Mouse (Mus musculus) hindbrain, embryonic 14.5 days (tissue): ENCODE results near the gene Dqx1. TPM values are rescaled to one million over a fixed set of nuclear protein-coding genes. Genes with fewer than 3 reads are reported as not detected.

Experiments used
- ATAC-seq: fragments of 200-750 bp; cut with Nextera tagmentation; 2 replicates; pipeline ENCODE4 v1.8.0; 2017; ENCODE audit warnings: moderate number of reproducible peaks, mild to moderate bottlenecking, moderate TSS enrichment, moderate library complexity; ENCODE audit not compliant: low FRiP score
- DNase-seq: peaks from one replicate; pipeline ENCODE4 v3.0.0-alpha.2; 2015; ENCODE audit warnings: low spot score
- H3K27ac ChIP-seq: fragments of 300-500 bp; sonication (generic); 2 replicates; pipeline ENCODE4 v1.5.1; 2014; ENCODE audit warnings: mild to moderate bottlenecking, moderate library complexity
- H3K27me3 ChIP-seq: fragments of 300-500 bp; sonication (generic); 2 replicates; pipeline ENCODE4 v1.6.1; 2014; ENCODE audit warnings: mild to moderate bottlenecking, low read length, mixed read lengths; ENCODE audit not compliant: control insufficient read depth, insufficient read depth
- H3K36me3 ChIP-seq: fragments of 300-500 bp; sonication (generic); replicated peaks from 2 replicates; pipeline ENCODE4 v1.6.1; 2014; ENCODE audit not compliant: control insufficient read depth, insufficient read depth
- H3K4me1 ChIP-seq: fragments of 300-500 bp; sonication (generic); replicated peaks from 2 replicates; pipeline ENCODE4 v1.6.1; 2014; ENCODE audit warnings: antibody characterized with exemption, low read length, mixed read lengths; ENCODE audit not compliant: control insufficient read depth, insufficient read depth
- H3K4me2 ChIP-seq: fragments of 300-500 bp; sonication (generic); replicated peaks from 2 replicates; pipeline ENCODE4 v1.6.1; 2014; ENCODE audit warnings: mild to moderate bottlenecking, moderate library complexity
- H3K4me3 ChIP-seq: fragments of 300-500 bp; sonication (generic); replicated peaks from 2 replicates; pipeline ENCODE4 v1.5.1; 2014; ENCODE audit warnings: mild to moderate bottlenecking, low read length
- H3K9ac ChIP-seq: fragments of 300-500 bp; sonication (generic); 2 replicates; pipeline ENCODE4 v1.6.1; 2014
- H3K9me3 ChIP-seq: fragments of 300-500 bp; sonication (generic); 2 replicates; pipeline ENCODE4 v1.6.1; 2016; ENCODE audit warnings: low read length; ENCODE audit not compliant: control insufficient read depth
- WGBS: fragments of 180-500 bp; shearing (Covaris S2); extraction: QIAGEN DNeasy Blood & Tissue Kit; methylation state at CpG from one replicate; pipeline ENCODE4 v1.1.7; 2014; 5-methylcytosine and 5-hydroxymethylcytosine counted together
- polyA plus RNA-seq: library from polyadenylated mRNA; unstranded; fragments of >200 nt; fragmentation: Nextera tagmentation; extraction: Ambion mirVana; gene quantifications from 2 replicates; pipeline ENCODE4 v1.2.1, GENCODE M21; 2014

The Dqx1 gene
- polyA plus RNA-seq = 0.29 TPM in 2 replicates

GRCm38 (mm10) chr6:83057790-83058189 lies at the start of gene Dqx1:
Gene Dqx1 (plus strand): TSS chr6:83057844.
- no peak within 1 kb of the TSS for H3K9ac ChIP-seq
- H3K36me3 ChIP-seq = peaks cover 12% of the 10 kb centered on the region
- peaks cover 22% of the 10 kb centered on the region for H3K27me3 ChIP-seq
- no peak within 1 kb of the TSS for H3K4me3 ChIP-seq
- H3K4me2 ChIP-seq = no peak within 1 kb of the TSS
- DNase-seq (no peak), ATAC-seq (no peak)
- H3K4me1 ChIP-seq = peaks cover 19% of the 10 kb centered on the region
- no peaks in the 10 kb centered on the region for H3K9me3 ChIP-seq
- no peak within 1 kb of the TSS for H3K27ac ChIP-seq
- WGBS = 59% methylated on average over 3 of the region's 3 CpGs

- no peak for ATAC-seq
- H3K27ac ChIP-seq = no peak overlapping the region
- no peak overlapping the region for H3K4me3 ChIP-seq
- H3K36me3 ChIP-seq = no peaks in the 10 kb centered on the region
- no peak for DNase-seq
- H3K9me3 ChIP-seq = no peaks in the 10 kb centered on the region
- WGBS = 51% methylated on average over 3 of the region's 3 CpGs
- no peak overlapping the region for H3K9ac ChIP-seq
- H3K27me3 ChIP-seq = no peaks in the 10 kb centered on the region
- H3K4me2 ChIP-seq = no peak overlapping the region
- no peaks in the 10 kb centered on the region for H3K4me1 ChIP-seq
Measured at GRCm38 (mm10) chr6:83008659-83009058, 49.0 kb upstream of the Dqx1 start.

GRCm38 (mm10) chr6:83010010-83010409 lies 47.6 kb upstream of the Dqx1 start:
- Histone ChIP-seq H3K27me3 (no peaks in the 10 kb centered on the region), H3K4me3 (no peak overlapping the region), H3K9ac (no peak overlapping the region), H3K36me3 (no peaks in the 10 kb centered on the region), H3K27ac (no peak overlapping the region), H3K9me3 (no peaks in the 10 kb centered on the region), H3K4me1 (no peaks in the 10 kb centered on the region), H3K4me2 (no peak overlapping the region)
- DNase-seq = no peak
- WGBS = 81% methylated on average over 7 of the region's 7 CpGs
- no peak for ATAC-seq

- no peak overlapping the region for H3K9ac ChIP-seq
- ATAC-seq = no peak
- H3K4me2 ChIP-seq = no peak overlapping the region
- no peak for DNase-seq
- H3K4me1 ChIP-seq = no peaks in the 10 kb centered on the region
- H3K36me3 ChIP-seq = no peaks in the 10 kb centered on the region
- 88% methylated on average over 7 of the region's 7 CpGs for WGBS
- no peaks in the 10 kb centered on the region for H3K9me3 ChIP-seq
- H3K27ac ChIP-seq = no peak overlapping the region
- no peak overlapping the region for H3K4me3 ChIP-seq
- no peaks in the 10 kb centered on the region for H3K27me3 ChIP-seq
Measured at GRCm38 (mm10) chr6:83011255-83011654, 46.4 kb upstream of the Dqx1 start.

- WGBS = 79% methylated on average over 6 of the region's 6 CpGs
- Histone ChIP-seq H3K4me1 (no peaks in the 10 kb centered on the region), H3K4me3 (no peak overlapping the region), H3K36me3 (no peaks in the 10 kb centered on the region), H3K4me2 (no peak overlapping the region), H3K27me3 (no peaks in the 10 kb centered on the region), H3K27ac (no peak overlapping the region), H3K9ac (no peak overlapping the region), H3K9me3 (no peaks in the 10 kb centered on the region)
- ATAC-seq (no peak), DNase-seq (no peak)
Measured at GRCm38 (mm10) chr6:83011756-83012155, 45.9 kb upstream of the Dqx1 start.

- H3K4me3 ChIP-seq = no peak overlapping the region
- DNase-seq = no peak
- H3K36me3 ChIP-seq = no peaks in the 10 kb centered on the region
- ATAC-seq = no peak
- H3K9ac ChIP-seq = no peak overlapping the region
- no peak overlapping the region for H3K27ac ChIP-seq
- 70% methylated on average over 5 of the region's 5 CpGs for WGBS
- H3K27me3 ChIP-seq = no peaks in the 10 kb centered on the region
- H3K4me2 ChIP-seq = no peak overlapping the region
- no peaks in the 10 kb centered on the region for H3K9me3 ChIP-seq
- H3K4me1 ChIP-seq = no peaks in the 10 kb centered on the region
Measured at GRCm38 (mm10) chr6:83013444-83013843, 44.2 kb upstream of the Dqx1 start.

GRCm38 (mm10) chr6:83014482-83015466 lies 42.9 kb upstream of the Dqx1 start:
- no peak for ATAC-seq
- WGBS = 80% methylated on average over 12 of the region's 12 CpGs
- no peaks in the 10 kb centered on the region for H3K27me3 ChIP-seq

GRCm38 (mm10) chr6:83015749-83016148 lies 41.9 kb upstream of the Dqx1 start:
- Histone ChIP-seq H3K4me2 (no peak overlapping the region), H3K4me3 (no peak overlapping the region), H3K4me1 (no peaks in the 10 kb centered on the region), H3K27ac (no peak overlapping the region), H3K27me3 (no peaks in the 10 kb centered on the region), H3K9me3 (no peaks in the 10 kb centered on the region), H3K36me3 (no peaks in the 10 kb centered on the region), H3K9ac (no peak overlapping the region)
- ATAC-seq = no peak
- WGBS = 90% methylated on average over 2 of the region's 2 CpGs
- DNase-seq = no peak

More at GRCm38 (mm10) chr6:83014482-83015466, 42.9 kb upstream of the Dqx1 start:
- no peak overlapping the region for H3K4me3 ChIP-seq
- no peak overlapping the region for H3K9ac ChIP-seq
- H3K4me2 ChIP-seq = no peak overlapping the region
- DNase-seq = no peak
- H3K27ac ChIP-seq = no peak overlapping the region
- no peaks in the 10 kb centered on the region for H3K36me3 ChIP-seq
- H3K9me3 ChIP-seq = no peaks in the 10 kb centered on the region
- H3K4me1 ChIP-seq = no peaks in the 10 kb centered on the region

- no peak overlapping the region for H3K4me3 ChIP-seq
- H3K9me3 ChIP-seq = no peaks in the 10 kb centered on the region
- DNase-seq (no peak), ATAC-seq (no peak)
- no peaks in the 10 kb centered on the region; the same call in 1 of the 2 replicates for H3K27me3 ChIP-seq
- no peak overlapping the region for H3K27ac ChIP-seq
- H3K9ac ChIP-seq = no peak overlapping the region
- 77% methylated on average over 3 of the region's 3 CpGs for WGBS
- H3K4me2 ChIP-seq = no peak overlapping the region
- H3K4me1 ChIP-seq = no peaks in the 10 kb centered on the region
- H3K36me3 ChIP-seq = no peaks in the 10 kb centered on the region
Measured at GRCm38 (mm10) chr6:83017190-83017589, 40.5 kb upstream of the Dqx1 start.
